Comparison of ENCODE assay signal across 20 mouse cellular contexts in genomic region chr15:10073580-10073979, GRCm38 (mm10).
A peak's percentile ranks its signal among the peaks of the same experiment; 100 is the strongest.
DNase-seq lines count a peak whose midpoint lies in the region; ATAC-seq and TF ChIP-seq lines count a peak whose summit lies in the region.
"Had no signal": no experiment of that assay in that cellular context is flagged by ENCODE, and none has a peak within 500 bp of the region (broad histone marks: within the 10 kb centered on the region; RNA-seq: fewer than 3 reads in every experiment).

No protein-coding gene starts in this region.

- no peaks in the 10 kb centered on the region for H3K36me3 ChIP-seq in CH12.LX (replicated peaks in 1 of 2; ENCODE audit: control insufficient read depth in 1 of 2, insufficient read depth in 1 of 2, low read length in 1 of 2)
- no peaks in the 10 kb centered on the region for H3K36me3 ChIP-seq in midbrain, embryonic 13.5 days
- no peaks in the 10 kb centered on the region for H3K36me3 ChIP-seq in liver, postnatal 0 days (replicated peaks; ENCODE audit: insufficient read depth, low read length)
- H3K36me3 ChIP-seq: G1E had no signal

- H3K27me3 ChIP-seq in CH12.LX (replicated peaks) = no peaks in the 10 kb centered on the region
- H3K27me3 ChIP-seq in midbrain, embryonic 13.5 days = no peaks in the 10 kb centered on the region
- H3K27me3 ChIP-seq in liver, postnatal 0 days (ENCODE audit: insufficient read depth, low read length) = no peaks in the 10 kb centered on the region

- TF ChIP-seq EP300 in CH12.LX (IDR thresholded peaks at IDR 0.05; ENCODE audit: low read length) = peak; percentile 66; the same call in 1 of the 2 replicates
- no peak for TF ChIP-seq EP300 in liver, postnatal 0 days (IDR thresholded peaks at IDR 0.05; ENCODE audit: low read depth)

- no peaks in the 10 kb centered on the region for H3K79me2 ChIP-seq in CH12.LX (replicated peaks; ENCODE audit: control insufficient read depth, extremely low read depth, insufficient read depth, poor library complexity, severe bottlenecking)

- no peak overlapping the region for H3K27ac ChIP-seq in CH12.LX (ENCODE audit: insufficient read depth, low read depth)
- no peak overlapping the region for H3K27ac ChIP-seq in midbrain, embryonic 13.5 days
- no peak overlapping the region for H3K27ac ChIP-seq in liver, postnatal 0 days (ENCODE audit: low read depth)

- no peaks in the 10 kb centered on the region for H3K9me3 ChIP-seq in CH12.LX (replicated peaks; ENCODE audit: low read length)
- H3K9me3 ChIP-seq in midbrain, embryonic 13.5 days = no peaks in the 10 kb centered on the region
- H3K9me3 ChIP-seq in liver, postnatal 0 days (ENCODE audit: low read length) = no peaks in the 10 kb centered on the region
- H3K9me3 ChIP-seq: G1E had no signal

- dilution Hi-C loops in CH12.LX (cut with MboI; ENCODE audit: extremely low pct_ligation_motif_present, extremely low pct_unique_long_range_greater_than_20kb, low sequenced_read_pairs) = no loop called here

- no peak overlapping the region for H3K9ac ChIP-seq in CH12.LX (ENCODE audit: insufficient read depth, low read depth)
- H3K9ac ChIP-seq in midbrain, embryonic 13.5 days (replicated peaks) = no peak overlapping the region
- H3K9ac ChIP-seq in liver, postnatal 0 days (replicated peaks) = no peak overlapping the region

- TF ChIP-seq POLR2A in CH12.LX (IDR thresholded peaks at IDR 0.05; ENCODE audit: low read depth, low read length) = no peak

- H3K4me1 ChIP-seq in CH12.LX (ENCODE audit: control insufficient read depth in 1 of 2, insufficient read depth in 2 of 2) = peaks cover 5 to 31% of the 10 kb centered on the region in 2 experiments
- no peaks in the 10 kb centered on the region for H3K4me1 ChIP-seq in midbrain, embryonic 13.5 days (replicated peaks)
- H3K4me1 ChIP-seq in liver, postnatal 0 days (ENCODE audit: insufficient read depth) = no peaks in the 10 kb centered on the region

- no peak for ATAC-seq in midbrain, embryonic 13.5 days
- no peak for ATAC-seq in liver, postnatal 0 days
- ATAC-seq: activated CD4-positive, CD25-positive, alpha-beta regulatory T cell, adult 4 months; CD4-positive, CD25-positive, alpha-beta regulatory T cell, adult 4 months; Patski had no signal

- no peak for TF ChIP-seq RAD21 in CH12.LX (IDR thresholded peaks at IDR 0.05; ENCODE audit: low read depth, low read length)

- 94% methylated on average over 2 of the region's 2 CpGs for WGBS in midbrain, embryonic 13.5 days
- 73% methylated on average over 2 of the region's 2 CpGs for WGBS in liver, postnatal 0 days (ENCODE audit: insufficient replicate concordance)

- H3K4me2 ChIP-seq in CH12.LX (ENCODE audit: insufficient read depth, low read depth, poor library complexity, severe bottlenecking) = no peak overlapping the region
- H3K4me2 ChIP-seq in midbrain, embryonic 13.5 days (replicated peaks) = no peak overlapping the region
- no peak overlapping the region for H3K4me2 ChIP-seq in liver, postnatal 0 days (ENCODE audit: low read depth, low read length)

- TF ChIP-seq CTCF in CH12.LX (conservative IDR thresholded peaks at IDR 0.05 in 1 of 2, IDR thresholded peaks at IDR 0.05 in 1 of 2; ENCODE audit: low read depth in 2 of 2, low read length in 2 of 2) = no peak
- no peak for TF ChIP-seq CTCF in liver, postnatal 0 days (IDR thresholded peaks at IDR 0.05; ENCODE audit: low read depth)

- H3K4me3 ChIP-seq in CH12.LX (replicated peaks in 1 of 3; ENCODE audit: low read depth in 2 of 3, low read length in 2 of 3, poor library complexity in 1 of 3) = no peak overlapping the region
- no peak overlapping the region for H3K4me3 ChIP-seq in midbrain, embryonic 13.5 days (replicated peaks)
- no peak overlapping the region for H3K4me3 ChIP-seq in liver, postnatal 0 days (ENCODE audit: low read depth, low read length)

- in situ Hi-C loops in CH12.LX (cut with MboI; ENCODE audit: low pct_ligation_motif_present, low pct_unique_long_range_greater_than_20kb, low sequenced_read_pairs) = no loop called here

- DNase-seq in A20 (ENCODE audit: low read depth, low spot score) (peak; percentile 44), CH12.LX (ENCODE audit: extremely low read depth) (peak; percentile 11)
- DNase-seq in liver, postnatal 0 days = no peak
- DNase-seq: adrenal gland, adult 2 months; adrenal gland, adult 8-10 months; adrenal gland, postnatal 10 days; adrenal gland, postnatal 14 days; adrenal gland, postnatal 25 days; adrenal gland, postnatal 36 days; B cell, adult 2 months; cerebellum, adult 11 months; cerebellum, adult 11-12 months; cerebellum, adult 18-20 months; cerebellum, adult 2 months; cerebellum, adult 8-10 months had no signal

TF ChIP-seq in CH12.LX, 34 proteins besides CTCF, POLR2A, EP300 and RAD21:
- TF ChIP-seq ZC3H11A (IDR thresholded peaks at IDR 0.05; ENCODE audit: low read depth, low read length) (no peak), MAX (IDR thresholded peaks at IDR 0.05; ENCODE audit: low read length) (no peak), SMC3 (IDR thresholded peaks at IDR 0.05; ENCODE audit: low read depth, low read length) (no peak), ELF1 (IDR thresholded peaks at IDR 0.05; ENCODE audit: low read depth, low read length) (no peak), USF2 (conservative IDR thresholded peaks at IDR 0.05; ENCODE audit: low read depth, low read length) (no peak), KAT2A (IDR thresholded peaks at IDR 0.05; ENCODE audit: insufficient replicate concordance, low read length) (no peak), CHD1 (IDR thresholded peaks at IDR 0.05; ENCODE audit: low read depth, low read length) (no peak), USF1 (IDR thresholded peaks at IDR 0.05; ENCODE audit: low read depth, low read length) (no peak), NELFE (IDR thresholded peaks at IDR 0.05; ENCODE audit: low read depth, low read length) (no peak), POLR2AphosphoS2 (IDR thresholded peaks at IDR 0.05; ENCODE audit: low read depth, low read length) (no peak), PAX5 (IDR thresholded peaks at IDR 0.05; ENCODE audit: low read length) (no peak), BHLHE40 (IDR thresholded peaks at IDR 0.05; ENCODE audit: low read depth, low read length) (no peak), JUN (IDR thresholded peaks at IDR 0.05; ENCODE audit: insufficient read depth, low read depth, low read length) (no peak), HCFC1 (IDR thresholded peaks at IDR 0.05; ENCODE audit: low read depth, low read length) (no peak), ETS1 (conservative IDR thresholded peaks at IDR 0.05; ENCODE audit: low read depth, low read length) (0 out of 2 replicates have a peak, but pooled peaks have one; percentile 18), ZMIZ1 (IDR thresholded peaks at IDR 0.05; ENCODE audit: low read depth, low read length) (no peak), MAZ (IDR thresholded peaks at IDR 0.05; ENCODE audit: low read depth, low read length) (no peak), MEF2A (IDR thresholded peaks at IDR 0.05; ENCODE audit: borderline replicate concordance, low read depth, low read length) (no peak), UBTF (IDR thresholded peaks at IDR 0.05; ENCODE audit: low read depth, low read length) (no peak), NRF1 (IDR thresholded peaks at IDR 0.05; ENCODE audit: low read depth, low read length) (no peak), GABPA (IDR thresholded peaks at IDR 0.05; ENCODE audit: insufficient replicate concordance, low read depth, low read length) (no peak), RCOR1 (conservative IDR thresholded peaks at IDR 0.05; ENCODE audit: low read depth, low read length) (no peak), ZKSCAN1 (IDR thresholded peaks at IDR 0.05; ENCODE audit: borderline replicate concordance, low read depth, low read length) (no peak), SIN3A (IDR thresholded peaks at IDR 0.05; ENCODE audit: low read length) (no peak), ZNF384 (IDR thresholded peaks at IDR 0.05; ENCODE audit: low read depth, low read length) (no peak), CHD2 (IDR thresholded peaks at IDR 0.05; ENCODE audit: low read length) (no peak; the same call in 1 of the 2 replicates), E2F4 (IDR thresholded peaks at IDR 0.05; ENCODE audit: insufficient replicate concordance, low read depth, low read length) (no peak), TCF12 (IDR thresholded peaks at IDR 0.05; ENCODE audit: low read depth, low read length) (peak; percentile 19; the same call in 1 of the 2 replicates), IRF4 (IDR thresholded peaks at IDR 0.05; ENCODE audit: low read depth, low read length) (peak; percentile 27; the same call in 1 of the 2 replicates), MAFK (IDR thresholded peaks at IDR 0.05; ENCODE audit: insufficient replicate concordance, low read length) (0 out of 2 replicates have a peak, but pooled peaks have one; percentile 51), MXI1 (IDR thresholded peaks at IDR 0.05; ENCODE audit: low read depth, low read length) (no peak), MYC (IDR thresholded peaks at IDR 0.05; ENCODE audit: low read depth, low read length) (no peak), TBP (conservative IDR thresholded peaks at IDR 0.05; ENCODE audit: low read depth, low read length) (no peak), JUND (conservative IDR thresholded peaks at IDR 0.05; ENCODE audit: low read depth, low read length) (peak; percentile 22; the same call in 1 of the 2 replicates)
